Mouse (Mus musculus): ENCODE results near the gene 4930564D02Rik. TPM values are rescaled to one million over a fixed set of nuclear protein-coding genes. Genes with fewer than 3 reads are reported as not detected.
A peak's percentile ranks its signal among the peaks of the same experiment; 100 is the strongest.

4930564D02Rik gene
- polyA plus RNA-seq, 1 experiment = not detected

GRCm38 (mm10) chr3:105097581-105097980, 30.9 kb downstream of the 4930564D02Rik start:
- WGBS = 81% methylated on average over 4 of the region's 4 CpGs
- no peaks in the 10 kb centered on the region for H3K4me1 ChIP-seq (ENCODE audit: control insufficient read depth, insufficient read depth, low read length)
- DNase-seq = no peak
- TF ChIP-seq POLR2A (IDR thresholded peaks at IDR 0.05; ENCODE audit: borderline replicate concordance, extremely low read depth, low read depth, low read length) (no peak), CTCF (IDR thresholded peaks at IDR 0.05; ENCODE audit: insufficient read depth, low read length) (no peak)
- H3K4me3 ChIP-seq (replicated peaks; ENCODE audit: extremely low read depth, low read depth, low read length) = no peak overlapping the region

- Histone ChIP-seq H3K4me3 (replicated peaks; ENCODE audit: extremely low read depth, low read depth, low read length) (no peak overlapping the region), H3K4me1 (ENCODE audit: control insufficient read depth, insufficient read depth, low read length) (no peaks in the 10 kb centered on the region)
- no peak for DNase-seq
- no peak for TF ChIP-seq POLR2A (IDR thresholded peaks at IDR 0.05; ENCODE audit: borderline replicate concordance, extremely low read depth, low read depth, low read length)
- TF ChIP-seq CTCF (IDR thresholded peaks at IDR 0.05; ENCODE audit: insufficient read depth, low read length) = no peak
- 45% methylated on average over 15 of the region's 15 CpGs for WGBS
Measured at GRCm38 (mm10) chr3:105099526-105100269, 33.1 kb downstream of the 4930564D02Rik start.

- no peak overlapping the region for H3K4me3 ChIP-seq (replicated peaks; ENCODE audit: extremely low read depth, low read depth, low read length)
- WGBS = 84% methylated on average over 4 of the region's 4 CpGs
- no peak for DNase-seq
- H3K4me1 ChIP-seq (ENCODE audit: control insufficient read depth, insufficient read depth, low read length) = no peaks in the 10 kb centered on the region
- no peak for TF ChIP-seq POLR2A (IDR thresholded peaks at IDR 0.05; ENCODE audit: borderline replicate concordance, extremely low read depth, low read depth, low read length)
Measured at GRCm38 (mm10) chr3:105100270-105100589, 33.6 kb downstream of the 4930564D02Rik start.

- Histone ChIP-seq H3K4me1 (ENCODE audit: control insufficient read depth, insufficient read depth, low read length) (no peaks in the 10 kb centered on the region), H3K4me3 (replicated peaks; ENCODE audit: extremely low read depth, low read depth, low read length) (no peak overlapping the region)
- DNase-seq = no peak
- TF ChIP-seq CTCF (IDR thresholded peaks at IDR 0.05; ENCODE audit: insufficient read depth, low read length) = no peak
- no peak for TF ChIP-seq POLR2A (IDR thresholded peaks at IDR 0.05; ENCODE audit: borderline replicate concordance, extremely low read depth, low read depth, low read length)
- WGBS = 84% methylated on average over 4 of the region's 4 CpGs
Measured at GRCm38 (mm10) chr3:105105827-105106226, 39.2 kb downstream of the 4930564D02Rik start.

GRCm38 (mm10) chr3:105113859-105114258, 47.2 kb downstream of the 4930564D02Rik start:
- TF ChIP-seq CTCF (IDR thresholded peaks at IDR 0.05; ENCODE audit: insufficient read depth, low read length) (no peak), POLR2A (IDR thresholded peaks at IDR 0.05; ENCODE audit: borderline replicate concordance, extremely low read depth, low read depth, low read length) (no peak)
- 77% methylated on average over 4 of the region's 4 CpGs for WGBS
- no peak overlapping the region for H3K4me3 ChIP-seq (replicated peaks; ENCODE audit: extremely low read depth, low read depth, low read length)
- no peak for DNase-seq
- H3K4me1 ChIP-seq (ENCODE audit: control insufficient read depth, insufficient read depth, low read length) = no peaks in the 10 kb centered on the region

GRCm38 (mm10) chr3:105114269-105114668, 47.6 kb downstream of the 4930564D02Rik start:
- DNase-seq = peak; percentile 41
- TF ChIP-seq POLR2A (IDR thresholded peaks at IDR 0.05; ENCODE audit: borderline replicate concordance, extremely low read depth, low read depth, low read length) = no peak
- TF ChIP-seq CTCF (IDR thresholded peaks at IDR 0.05; ENCODE audit: insufficient read depth, low read length) = peak; percentile 74
- 20% methylated on average over 2 of the region's 2 CpGs for WGBS
- Histone ChIP-seq H3K4me1 (ENCODE audit: control insufficient read depth, insufficient read depth, low read length) (no peaks in the 10 kb centered on the region), H3K4me3 (replicated peaks; ENCODE audit: extremely low read depth, low read depth, low read length) (no peak overlapping the region)

GRCm38 (mm10) chr3:105116596-105116995, 50.0 kb downstream of the 4930564D02Rik start:
- no peak for DNase-seq
- 82% methylated on average over 4 of the region's 4 CpGs for WGBS
- no peak for TF ChIP-seq CTCF (IDR thresholded peaks at IDR 0.05; ENCODE audit: insufficient read depth, low read length)
- TF ChIP-seq POLR2A (IDR thresholded peaks at IDR 0.05; ENCODE audit: borderline replicate concordance, extremely low read depth, low read depth, low read length) = no peak
- H3K4me3 ChIP-seq (replicated peaks; ENCODE audit: extremely low read depth, low read depth, low read length) = no peak overlapping the region
- H3K4me1 ChIP-seq (ENCODE audit: control insufficient read depth, insufficient read depth, low read length) = no peaks in the 10 kb centered on the region

GRCm38 (mm10) chr3:105123776-105124175, 57.1 kb downstream of the 4930564D02Rik start:
- WGBS = 73% methylated on average over 3 of the region's 3 CpGs
- DNase-seq = no peak
- Histone ChIP-seq H3K4me1 (ENCODE audit: control insufficient read depth, insufficient read depth, low read length) (no peaks in the 10 kb centered on the region), H3K4me3 (replicated peaks; ENCODE audit: extremely low read depth, low read depth, low read length) (no peak overlapping the region)
- TF ChIP-seq POLR2A (IDR thresholded peaks at IDR 0.05; ENCODE audit: borderline replicate concordance, extremely low read depth, low read depth, low read length) (no peak), CTCF (IDR thresholded peaks at IDR 0.05; ENCODE audit: insufficient read depth, low read length) (no peak)

GRCm38 (mm10) chr3:105127881-105128280, 61.2 kb downstream of the 4930564D02Rik start:
- Histone ChIP-seq H3K4me3 (replicated peaks; ENCODE audit: extremely low read depth, low read depth, low read length) (no peak overlapping the region), H3K4me1 (ENCODE audit: control insufficient read depth, insufficient read depth, low read length) (no peaks in the 10 kb centered on the region)
- TF ChIP-seq CTCF (IDR thresholded peaks at IDR 0.05; ENCODE audit: insufficient read depth, low read length) (no peak), POLR2A (IDR thresholded peaks at IDR 0.05; ENCODE audit: borderline replicate concordance, extremely low read depth, low read depth, low read length) (no peak)
- WGBS = 56% methylated on average over 7 of the region's 7 CpGs
- no peak for DNase-seq

Other genes with a start within 250 kb of the 4930564D02Rik start
- gene Mov10, start 248.3 kb upstream of the 4930564D02Rik start, polyA plus RNA-seq (2012; rRNA removed) = 12.7 and 13.5 TPM in 2 replicates
- 7.8 and 9.1 TPM in 2 replicates for gene St7l, start 202.8 kb upstream of the 4930564D02Rik start, polyA plus RNA-seq (2012; rRNA removed)
- gene Capza1, start 202.3 kb upstream of the 4930564D02Rik start, polyA plus RNA-seq (2012; rRNA removed) = 16.9 and 31.0 TPM in 2 replicates
- 3.5 and 4.9 TPM in 2 replicates for gene Wnt2b, start 104.9 kb upstream of the 4930564D02Rik start, polyA plus RNA-seq (2012; rRNA removed)
- 18.5 and 21.6 TPM in 2 replicates for gene Cttnbp2nl, start 13.7 kb upstream of the 4930564D02Rik start, polyA plus RNA-seq (2012; rRNA removed)